Comparison of ENCODE assay signal across 15 mouse cellular contexts in the genomic region with DNA sequence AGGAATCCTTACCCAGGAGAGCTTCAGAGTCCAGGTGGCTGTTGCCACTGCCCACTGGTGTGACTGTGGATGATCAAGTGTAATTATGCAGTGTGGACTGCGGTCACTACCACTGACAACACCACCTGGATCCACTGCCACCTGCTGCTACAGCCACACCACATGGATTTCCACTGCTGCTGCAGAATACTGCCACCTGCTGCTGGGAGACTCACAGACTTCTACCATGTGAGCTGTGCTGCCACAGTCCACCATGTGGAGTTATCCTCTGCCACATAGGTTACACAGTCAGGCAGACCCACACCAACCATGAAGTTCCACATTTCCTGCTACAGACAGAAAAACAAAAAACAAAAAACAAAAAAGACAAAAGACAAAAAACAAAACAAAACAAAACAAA.
A peak's percentile ranks its signal among the peaks of the same experiment; 100 is the strongest.
DNase-seq lines count a peak whose midpoint lies in the region; ATAC-seq and TF ChIP-seq lines count a peak whose summit lies in the region.
"Had no signal": no experiment of that assay in that cellular context is flagged by ENCODE, and none has a peak within 500 bp of the region (broad histone marks: within the 10 kb centered on the region; RNA-seq: fewer than 3 reads in every experiment).

No protein-coding gene starts in this region.

- dilution Hi-C loops in CH12.LX (cut with MboI; ENCODE audit: extremely low pct_ligation_motif_present, extremely low pct_unique_long_range_greater_than_20kb, low sequenced_read_pairs), result no loop called here

- TF ChIP-seq RAD21 in CH12.LX (IDR thresholded peaks at IDR 0.05; ENCODE audit: low read depth, low read length), result peak; percentile 54

- H3K9ac ChIP-seq in kidney, embryonic 16.5 days (replicated peaks; ENCODE audit: low read length), result no peak overlapping the region
- H3K9ac ChIP-seq in CH12.LX (ENCODE audit: insufficient read depth, low read depth), result no peak overlapping the region
- H3K9ac ChIP-seq: liver, embryonic 13.5 days; midbrain, embryonic 13.5 days; neural tube, embryonic 13.5 days; stomach, embryonic 15.5 days had no signal

- H3K4me2 ChIP-seq in kidney, embryonic 16.5 days (replicated peaks; ENCODE audit: low read depth, low read length), result no peak overlapping the region
- no peak overlapping the region for H3K4me2 ChIP-seq in CH12.LX (ENCODE audit: insufficient read depth, low read depth, poor library complexity, severe bottlenecking)
- H3K4me2 ChIP-seq: liver, embryonic 13.5 days; midbrain, embryonic 13.5 days; neural tube, embryonic 13.5 days; stomach, embryonic 15.5 days had no signal

- H3K4me1 ChIP-seq in kidney, embryonic 16.5 days (ENCODE audit: insufficient read depth, low read length), result no peaks in the 10 kb centered on the region
- peaks cover 0 to 4% of the 10 kb centered on the region in 2 experiments; a peak in 1 of 4 replicates for H3K4me1 ChIP-seq in CH12.LX (ENCODE audit: control insufficient read depth in 1 of 2, insufficient read depth in 2 of 2)
- no peaks in the 10 kb centered on the region for H3K4me1 ChIP-seq in heart, embryonic 10.5 days
- H3K4me1 ChIP-seq: liver, embryonic 13.5 days; midbrain, embryonic 13.5 days; neural tube, embryonic 13.5 days; stomach, embryonic 15.5 days had no signal

- peak in 1 of 2 experiments; percentile 55; a peak in 3 of 4 replicates for TF ChIP-seq CTCF in CH12.LX (conservative IDR thresholded peaks at IDR 0.05 in 1 of 2, IDR thresholded peaks at IDR 0.05 in 1 of 2; ENCODE audit: low read depth in 2 of 2, low read length in 2 of 2)

- no peaks in the 10 kb centered on the region for H3K9me3 ChIP-seq in kidney, embryonic 16.5 days (ENCODE audit: low read length)
- H3K9me3 ChIP-seq in CH12.LX (replicated peaks; ENCODE audit: low read length), result no peaks in the 10 kb centered on the region
- H3K9me3 ChIP-seq in heart, embryonic 10.5 days, result no peaks in the 10 kb centered on the region
- H3K9me3 ChIP-seq: G1E; liver, embryonic 13.5 days; midbrain, embryonic 13.5 days; neural tube, embryonic 13.5 days; stomach, embryonic 15.5 days had no signal

- H3K36me3 ChIP-seq in kidney, embryonic 16.5 days (ENCODE audit: insufficient read depth, low read length), result no peaks in the 10 kb centered on the region
- H3K36me3 ChIP-seq in CH12.LX (replicated peaks in 1 of 2; ENCODE audit: control insufficient read depth in 1 of 2, insufficient read depth in 1 of 2, low read length in 1 of 2), result no peaks in the 10 kb centered on the region
- no peaks in the 10 kb centered on the region for H3K36me3 ChIP-seq in heart, embryonic 10.5 days
- H3K36me3 ChIP-seq: G1E; liver, embryonic 13.5 days; midbrain, embryonic 13.5 days; neural tube, embryonic 13.5 days; stomach, embryonic 15.5 days had no signal

- H3K27me3 ChIP-seq in kidney, embryonic 16.5 days (ENCODE audit: insufficient read depth, low read length), result no peaks in the 10 kb centered on the region
- H3K27me3 ChIP-seq in CH12.LX (replicated peaks), result no peaks in the 10 kb centered on the region
- no peaks in the 10 kb centered on the region for H3K27me3 ChIP-seq in heart, embryonic 10.5 days (ENCODE audit: insufficient read depth, poor library complexity, severe bottlenecking)
- H3K27me3 ChIP-seq: liver, embryonic 13.5 days; midbrain, embryonic 13.5 days; neural tube, embryonic 13.5 days; stomach, embryonic 15.5 days had no signal

- in situ Hi-C loops in CH12.LX (cut with MboI; ENCODE audit: low pct_ligation_motif_present, low pct_unique_long_range_greater_than_20kb, low sequenced_read_pairs), result no loop called here

- TF ChIP-seq POLR2A in CH12.LX (IDR thresholded peaks at IDR 0.05; ENCODE audit: low read depth, low read length), result no peak

- TF ChIP-seq EP300 in CH12.LX (IDR thresholded peaks at IDR 0.05; ENCODE audit: low read length), result no peak

- H3K79me2 ChIP-seq in CH12.LX (replicated peaks; ENCODE audit: control insufficient read depth, extremely low read depth, insufficient read depth, poor library complexity, severe bottlenecking), result no peaks in the 10 kb centered on the region

- peak; percentile 46; the same call in 1 of the 2 replicates for ATAC-seq in kidney, embryonic 16.5 days (ENCODE audit: low FRiP score, low TSS enrichment)
- ATAC-seq: midbrain, embryonic 13.5 days had no signal

- H3K27ac ChIP-seq in kidney, embryonic 16.5 days (ENCODE audit: low read length), result no peak overlapping the region
- no peak overlapping the region for H3K27ac ChIP-seq in CH12.LX (ENCODE audit: insufficient read depth, low read depth)
- H3K27ac ChIP-seq in heart, embryonic 10.5 days, result no peak overlapping the region
- H3K27ac ChIP-seq: liver, embryonic 13.5 days; midbrain, embryonic 13.5 days; neural tube, embryonic 13.5 days; stomach, embryonic 15.5 days had no signal

- DNase-seq in kidney, adult 11 months, result no peak
- peak; percentile 11 for DNase-seq in 3T3-L1 (ENCODE audit: low read depth, low spot score)
- DNase-seq in CH12.LX (ENCODE audit: extremely low read depth), result peak; percentile 48
- DNase-seq in kidney, postnatal 25 days, result peak; percentile 18 to 48
- no peak for DNase-seq in gastrocnemius, adult 8-10 months (ENCODE audit: low spot score in 2 of 2)
- DNase-seq in heart, embryonic 10.5 days (ENCODE audit: low spot score), result no peak
- DNase-seq in adipocyte (ENCODE audit: low spot score), result no peak
- DNase-seq: cerebellum, adult 9-10 months; liver, embryonic 13.5 days; right cerebral cortex, postnatal 25 days had no signal

- H3K4me3 ChIP-seq in kidney, embryonic 16.5 days (ENCODE audit: low read length), result no peak overlapping the region
- H3K4me3 ChIP-seq in CH12.LX (replicated peaks in 1 of 3; ENCODE audit: low read depth in 2 of 3, low read length in 2 of 3, poor library complexity in 1 of 3), result no peak overlapping the region
- H3K4me3 ChIP-seq in heart, embryonic 10.5 days, result no peak overlapping the region
- H3K4me3 ChIP-seq: liver, embryonic 13.5 days; midbrain, embryonic 13.5 days; neural tube, embryonic 13.5 days; stomach, embryonic 15.5 days had no signal

- 85% methylated on average over 1 of the region's 1 CpGs for WGBS in kidney, embryonic 16.5 days
- WGBS in heart, embryonic 10.5 days, result 80% methylated on average over 1 of the region's 1 CpGs

TF ChIP-seq in CH12.LX, 34 proteins besides CTCF, POLR2A, EP300 and RAD21:
- TF ChIP-seq SMC3 (IDR thresholded peaks at IDR 0.05; ENCODE audit: low read depth, low read length), result peak; percentile 53
- TF ChIP-seq MAZ (IDR thresholded peaks at IDR 0.05; ENCODE audit: low read depth, low read length), result no peak
- TF ChIP-seq ZNF384 (IDR thresholded peaks at IDR 0.05; ENCODE audit: low read depth, low read length), result no peak
- TF ChIP-seq TCF12 (IDR thresholded peaks at IDR 0.05; ENCODE audit: low read depth, low read length), result no peak
- no peak for TF ChIP-seq MAFK (IDR thresholded peaks at IDR 0.05; ENCODE audit: insufficient replicate concordance, low read length)
- no peak for TF ChIP-seq MEF2A (IDR thresholded peaks at IDR 0.05; ENCODE audit: borderline replicate concordance, low read depth, low read length)
- no peak for TF ChIP-seq ZKSCAN1 (IDR thresholded peaks at IDR 0.05; ENCODE audit: borderline replicate concordance, low read depth, low read length)
- no peak for TF ChIP-seq JUN (IDR thresholded peaks at IDR 0.05; ENCODE audit: insufficient read depth, low read depth, low read length)
- TF ChIP-seq IRF4 (IDR thresholded peaks at IDR 0.05; ENCODE audit: low read depth, low read length), result no peak

Comparison
In these comparisons a context has a peak if more than half of its experiments do, and no peak if none do; other contexts are left out.
1. DNase-seq: peak in 3T3-L1 (single experiment), CH12.LX (single experiment) and kidney, postnatal 25 days (2 of 2); none in kidney, adult 11 months (single experiment), gastrocnemius, adult 8-10 months (0 of 2), heart, embryonic 10.5 days (single experiment) and adipocyte (single experiment).